Mouse (Mus musculus): ENCODE data around the gene Lgi4.

DNA sequence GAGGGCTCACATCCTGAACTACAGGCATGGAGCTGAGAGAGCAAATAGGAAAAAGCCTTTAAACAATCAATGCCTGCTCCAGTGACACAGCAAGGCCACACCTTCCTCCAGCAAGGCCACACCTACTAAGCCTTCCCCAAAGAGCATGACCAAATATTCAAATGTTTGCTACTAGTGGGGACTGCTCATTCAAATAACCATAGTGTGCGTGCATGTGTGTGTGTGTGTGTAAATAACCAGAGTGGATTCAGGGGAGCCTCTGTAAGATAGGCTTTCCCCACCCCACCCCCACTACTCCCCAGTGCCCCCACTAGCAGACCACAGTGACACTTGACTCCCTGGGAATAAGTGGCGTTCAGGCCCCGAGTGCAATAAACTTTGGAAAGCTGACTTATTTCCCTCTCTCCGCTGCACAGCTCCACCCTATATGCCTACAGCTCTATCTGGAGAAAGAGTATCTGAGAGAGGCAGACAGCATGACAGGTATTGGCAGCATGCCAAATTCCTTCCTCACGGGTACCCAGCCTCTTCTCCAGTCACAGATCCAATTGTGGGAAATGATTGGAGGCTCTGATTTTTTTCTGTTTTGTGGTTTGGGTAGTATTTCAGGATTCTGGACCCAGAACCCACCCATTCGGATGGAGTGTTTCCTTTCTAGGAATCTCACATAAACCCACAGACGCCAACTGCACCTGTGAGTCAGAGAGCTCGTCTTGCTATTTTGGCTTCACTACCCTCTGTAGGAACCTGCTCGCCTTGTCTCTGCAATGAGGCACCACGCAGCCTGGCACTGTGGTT is 41.8 kb upstream of the Lgi4 start:
- TF ChIP-seq ZC3H11A (IDR thresholded peaks at IDR 0.05; ENCODE audit: borderline replicate concordance, low read depth, low read length) (no peak), MAFK (IDR thresholded peaks at IDR 0.05; ENCODE audit: insufficient read depth, low read depth, low read length) (no peak), ZNF384 (IDR thresholded peaks at IDR 0.05; ENCODE audit: low read depth, low read length) (no peak), HCFC1 (IDR thresholded peaks at IDR 0.05; ENCODE audit: borderline replicate concordance, insufficient read depth, low read length) (no peak)
